Mouse (Mus musculus): ENCODE results near the gene Spag7.

GRCm38 (mm10) chr11:70658942-70659341 lies 10.3 kb downstream of the Spag7 start:
- TF ChIP-seq CTCF (IDR thresholded peaks at IDR 0.05; ENCODE audit: borderline replicate concordance, extremely low read depth, insufficient read depth, insufficient read length) (no peak), POLR2A (IDR thresholded peaks at IDR 0.05; ENCODE audit: borderline replicate concordance, extremely low read depth, insufficient read depth, insufficient read length, poor library complexity, severe bottlenecking) (no peak)

Measured in brain, embryonic 14.5 days (tissue).